Mouse (Mus musculus): Measurements from ENCODE around the gene Ssr4. TPM values are rescaled to one million over a fixed set of nuclear protein-coding genes. Genes with fewer than 3 reads are reported as not detected.

The Ssr4 gene
- total RNA-seq, 1 experiment, result 290 TPM

GRCm38 (mm10) chrX:73793039-73793438 is 6.2 kb downstream of the Ssr4 start:
- H3K27ac ChIP-seq (ENCODE audit: insufficient read depth, low read depth, low read length, poor library complexity, severe bottlenecking), result no peak overlapping the region
- no peak overlapping the region for H3K4me3 ChIP-seq (ENCODE audit: insufficient read depth in 1 of 2, low read depth in 1 of 2, low read length in 2 of 2, poor library complexity in 1 of 2, severe bottlenecking in 1 of 2)
- H3K4me1 ChIP-seq (ENCODE audit: control insufficient read depth in 2 of 2, insufficient read depth in 2 of 2, low read length in 2 of 2, poor library complexity in 1 of 2), result peaks cover 2 to 11% of the 10 kb centered on the region in 2 experiments; a peak in 2 of 4 replicates
- in situ Hi-C loops (cut with MboI; ENCODE audit: low sequenced_read_pairs in 2 of 2, unreplicated experiment in 2 of 2), result no loop called here
- no peak for DNase-seq (ENCODE audit: low read depth, low spot score)
- peaks cover 55% of the 10 kb centered on the region for H3K36me3 ChIP-seq (ENCODE audit: control insufficient read depth, insufficient read depth, low read length, poor library complexity, severe bottlenecking)
- H3K9me3 ChIP-seq (ENCODE audit: control insufficient read depth, insufficient read depth, low read depth, low read length), result no peaks in the 10 kb centered on the region
- TF ChIP-seq ZNF384 (IDR thresholded peaks at IDR 0.05; ENCODE audit: low read depth, low read length) (no peak), MAFK (IDR thresholded peaks at IDR 0.05; ENCODE audit: insufficient read depth, low read depth, low read length) (no peak)
- no peak overlapping the region for H3K9ac ChIP-seq (ENCODE audit: insufficient read depth, low read depth, low read length, poor library complexity, severe bottlenecking)

GRCm38 (mm10) chrX:73793505-73793904 is 6.7 kb downstream of the Ssr4 start:
- H3K4me3 ChIP-seq (ENCODE audit: insufficient read depth in 1 of 2, low read depth in 1 of 2, low read length in 2 of 2, poor library complexity in 1 of 2, severe bottlenecking in 1 of 2), result no peak overlapping the region
- H3K36me3 ChIP-seq (ENCODE audit: control insufficient read depth, insufficient read depth, low read length, poor library complexity, severe bottlenecking), result peaks cover 55% of the 10 kb centered on the region
- H3K27ac ChIP-seq (ENCODE audit: insufficient read depth, low read depth, low read length, poor library complexity, severe bottlenecking), result no peak overlapping the region
- DNase-seq (ENCODE audit: low read depth, low spot score), result no peak
- in situ Hi-C loops (cut with MboI; ENCODE audit: low sequenced_read_pairs in 2 of 2, unreplicated experiment in 2 of 2), result no loop called here
- TF ChIP-seq ZNF384 (IDR thresholded peaks at IDR 0.05; ENCODE audit: low read depth, low read length) (no peak), HCFC1 (IDR thresholded peaks at IDR 0.05; ENCODE audit: borderline replicate concordance, insufficient read depth, low read length) (no peak), MAFK (IDR thresholded peaks at IDR 0.05; ENCODE audit: insufficient read depth, low read depth, low read length) (no peak), CHD2 (IDR thresholded peaks at IDR 0.05; ENCODE audit: low read depth, low read length) (no peak), ZC3H11A (IDR thresholded peaks at IDR 0.05; ENCODE audit: borderline replicate concordance, low read depth, low read length) (no peak)
- H3K4me1 ChIP-seq (ENCODE audit: control insufficient read depth in 2 of 2, insufficient read depth in 2 of 2, low read length in 2 of 2, poor library complexity in 1 of 2), result peaks cover 2 to 10% of the 10 kb centered on the region in 2 experiments; a peak in 2 of 4 replicates
- no peak overlapping the region for H3K9ac ChIP-seq (ENCODE audit: insufficient read depth, low read depth, low read length, poor library complexity, severe bottlenecking)
- no peaks in the 10 kb centered on the region for H3K9me3 ChIP-seq (ENCODE audit: control insufficient read depth, insufficient read depth, low read depth, low read length)

- H3K27ac ChIP-seq (ENCODE audit: insufficient read depth, low read depth, low read length, poor library complexity, severe bottlenecking), result peak overlapping the region; percentile 87; the same call in 1 of the 2 replicates
Observed at GRCm38 (mm10) chrX:73797511-73797910, 10.7 kb downstream of the Ssr4 start.

GRCm38 (mm10) chrX:73798502-73798901 is 11.7 kb downstream of the Ssr4 start:
- no peak for TF ChIP-seq MAFK (IDR thresholded peaks at IDR 0.05; ENCODE audit: insufficient read depth, low read depth, low read length)
- TF ChIP-seq ZC3H11A (IDR thresholded peaks at IDR 0.05; ENCODE audit: borderline replicate concordance, low read depth, low read length), result peak; percentile 16; the same call in 1 of the 2 replicates
- TF ChIP-seq ZNF384 (IDR thresholded peaks at IDR 0.05; ENCODE audit: low read depth, low read length), result no peak
- no peak for TF ChIP-seq CHD2 (IDR thresholded peaks at IDR 0.05; ENCODE audit: low read depth, low read length)
- TF ChIP-seq HCFC1 (IDR thresholded peaks at IDR 0.05; ENCODE audit: borderline replicate concordance, insufficient read depth, low read length), result no peak
- in situ Hi-C loops (cut with MboI; ENCODE audit: low sequenced_read_pairs in 2 of 2, unreplicated experiment in 2 of 2), result no loop called here
- Histone ChIP-seq H3K36me3 (ENCODE audit: control insufficient read depth, insufficient read depth, low read length, poor library complexity, severe bottlenecking) (peaks cover 38% of the 10 kb centered on the region), H3K9me3 (ENCODE audit: control insufficient read depth, insufficient read depth, low read depth, low read length) (no peaks in the 10 kb centered on the region), H3K4me1 (ENCODE audit: control insufficient read depth in 2 of 2, insufficient read depth in 2 of 2, low read length in 2 of 2, poor library complexity in 1 of 2) (peaks cover 2 to 12% of the 10 kb centered on the region in 2 experiments; a peak in 2 of 4 replicates), H3K9ac (ENCODE audit: insufficient read depth, low read depth, low read length, poor library complexity, severe bottlenecking) (no peak overlapping the region), H3K27ac (ENCODE audit: insufficient read depth, low read depth, low read length, poor library complexity, severe bottlenecking) (peak overlapping the region; percentile 87), H3K4me3 (ENCODE audit: insufficient read depth in 1 of 2, low read depth in 1 of 2, low read length in 2 of 2, poor library complexity in 1 of 2, severe bottlenecking in 1 of 2) (no peak overlapping the region; a peak in 1 of 4 replicates)
- peak; percentile 47 for DNase-seq (ENCODE audit: low read depth, low spot score)

More at GRCm38 (mm10) chrX:73797511-73797910, 10.7 kb downstream of the Ssr4 start:
- H3K36me3 ChIP-seq (ENCODE audit: control insufficient read depth, insufficient read depth, low read length, poor library complexity, severe bottlenecking), result peaks cover 38% of the 10 kb centered on the region
- TF ChIP-seq ZC3H11A (IDR thresholded peaks at IDR 0.05; ENCODE audit: borderline replicate concordance, low read depth, low read length), result no peak
- H3K4me1 ChIP-seq (ENCODE audit: control insufficient read depth in 2 of 2, insufficient read depth in 2 of 2, low read length in 2 of 2, poor library complexity in 1 of 2), result peaks cover 2 to 12% of the 10 kb centered on the region in 2 experiments; a peak in 2 of 4 replicates
- no peaks in the 10 kb centered on the region for H3K9me3 ChIP-seq (ENCODE audit: control insufficient read depth, insufficient read depth, low read depth, low read length)
- peak overlapping the region; percentile 16; the same call in 1 of the 2 replicates for H3K9ac ChIP-seq (ENCODE audit: insufficient read depth, low read depth, low read length, poor library complexity, severe bottlenecking)
- H3K4me3 ChIP-seq (ENCODE audit: insufficient read depth in 1 of 2, low read depth in 1 of 2, low read length in 2 of 2, poor library complexity in 1 of 2, severe bottlenecking in 1 of 2), result no peak overlapping the region
- in situ Hi-C loops (cut with MboI; ENCODE audit: low sequenced_read_pairs in 2 of 2, unreplicated experiment in 2 of 2), result no loop called here
- no peak for DNase-seq (ENCODE audit: low read depth, low spot score)

- H3K4me3 ChIP-seq (ENCODE audit: insufficient read depth in 1 of 2, low read depth in 1 of 2, low read length in 2 of 2, poor library complexity in 1 of 2, severe bottlenecking in 1 of 2), result no peak overlapping the region
- H3K36me3 ChIP-seq (ENCODE audit: control insufficient read depth, insufficient read depth, low read length, poor library complexity, severe bottlenecking), result no peaks in the 10 kb centered on the region
- H3K9me3 ChIP-seq (ENCODE audit: control insufficient read depth, insufficient read depth, low read depth, low read length), result no peaks in the 10 kb centered on the region
- 0 out of 4 replicates have a peak, but pooled peaks cover 0 to 3% of the 10 kb centered on the region in 2 experiments for H3K4me1 ChIP-seq (ENCODE audit: control insufficient read depth in 2 of 2, insufficient read depth in 2 of 2, low read length in 2 of 2, poor library complexity in 1 of 2)
- DNase-seq (ENCODE audit: low read depth, low spot score), result no peak
- no peak overlapping the region for H3K27ac ChIP-seq (ENCODE audit: insufficient read depth, low read depth, low read length, poor library complexity, severe bottlenecking)
- in situ Hi-C loops (cut with MboI; ENCODE audit: low sequenced_read_pairs in 2 of 2, unreplicated experiment in 2 of 2), result no loop called here
- TF ChIP-seq ZNF384 (IDR thresholded peaks at IDR 0.05; ENCODE audit: low read depth, low read length) (no peak), MAFK (IDR thresholded peaks at IDR 0.05; ENCODE audit: insufficient read depth, low read depth, low read length) (no peak), ZC3H11A (IDR thresholded peaks at IDR 0.05; ENCODE audit: borderline replicate concordance, low read depth, low read length) (no peak), CHD2 (IDR thresholded peaks at IDR 0.05; ENCODE audit: low read depth, low read length) (no peak), HCFC1 (IDR thresholded peaks at IDR 0.05; ENCODE audit: borderline replicate concordance, insufficient read depth, low read length) (no peak)
- H3K9ac ChIP-seq (ENCODE audit: insufficient read depth, low read depth, low read length, poor library complexity, severe bottlenecking), result no peak overlapping the region
Observed at GRCm38 (mm10) chrX:73805814-73806213, 19.0 kb downstream of the Ssr4 start.

All from ES-E14 (cell line).